In the genomic region with DNA sequence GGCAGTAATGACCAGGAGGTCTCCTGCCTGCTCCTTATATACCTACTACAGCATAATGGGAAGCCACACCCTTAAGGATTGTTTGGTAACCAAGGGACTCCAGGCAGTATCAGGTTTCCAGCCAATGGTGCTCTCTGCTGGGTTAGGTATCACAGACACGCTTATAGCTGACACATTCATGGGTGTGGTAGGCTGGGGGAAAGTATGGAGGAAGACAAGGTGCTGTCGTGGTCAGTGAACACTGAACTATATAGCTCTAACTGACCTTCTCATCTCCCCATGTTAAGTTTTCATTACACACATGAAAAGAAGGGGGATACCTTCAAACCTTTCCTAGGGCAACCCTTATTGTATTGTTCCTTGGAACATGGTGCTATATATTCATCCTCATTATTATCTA, we compare ENCODE assay signal across 20 mouse cellular contexts. TPM values are rescaled to one million over a fixed set of nuclear protein-coding genes. Genes with fewer than 3 reads are reported as not detected.
DNase-seq lines count a peak whose midpoint lies in the region; TF ChIP-seq lines count a peak whose summit lies in the region.
"Had no signal": no experiment of that assay in that cellular context is flagged by ENCODE, and none has a peak within 500 bp of the region (broad histone marks: within the 10 kb centered on the region; RNA-seq: fewer than 3 reads in every experiment).

Gm6760 (minus strand) TSS at position 101 of the 400 bp plus-strand sequence.

- TF ChIP-seq POLR2A in testis, adult 2 months (IDR thresholded peaks at IDR 0.05; ENCODE audit: control insufficient read depth, low read depth, low read length) = no peak

- no peaks in the 10 kb centered on the region for H3K4me1 ChIP-seq in testis, adult 2 months (ENCODE audit: control insufficient read depth, insufficient read depth, low read length)

- peak within 1 kb of the TSS; percentile 49 for H3K4me3 ChIP-seq in testis, adult 2 months (ENCODE audit: control insufficient read depth, low read depth, low read length)

- DNase-seq in testis, postnatal 14 days (ENCODE audit: low spot score) = no peak
- DNase-seq: adrenal gland, adult 2 months; adrenal gland, adult 8-10 months; adrenal gland, postnatal 10 days; adrenal gland, postnatal 14 days; adrenal gland, postnatal 25 days; adrenal gland, postnatal 36 days; B cell, adult 2 months; cerebellum, adult 11 months; cerebellum, adult 11-12 months; cerebellum, adult 18-20 months; cerebellum, adult 2 months had no signal

- H3K27me3 ChIP-seq in testis, adult 2 months (ENCODE audit: control insufficient read depth, insufficient read depth, low read length) = no peaks in the 10 kb centered on the region
- H3K27me3 ChIP-seq: CH12.LX, Patski had no signal

- no peak for TF ChIP-seq CTCF in testis, adult 2 months (IDR thresholded peaks at IDR 0.05; ENCODE audit: control insufficient read depth, insufficient read depth, insufficient replicate concordance, low read depth, low read length)

- no peak within 1 kb of the TSS; the same call in 1 of the 2 replicates for H3K27ac ChIP-seq in testis, adult 2 months (ENCODE audit: control insufficient read depth, insufficient read depth, low read depth, low read length)

- no peaks in the 10 kb centered on the region for H3K36me3 ChIP-seq in testis, adult 2 months (ENCODE audit: control insufficient read depth, insufficient read depth, low read length)
- H3K36me3 ChIP-seq: G1E had no signal

RNA-seq across cellular contexts. Expression of gene Gm6760, which starts in this region (rescaled TPM):
- polyA plus RNA-seq in testis, adult 2 months (2012; rRNA removed) = 46.8 and 70.0 TPM in 2 replicates
- polyA plus RNA-seq: activated CD4-positive, CD25-positive, alpha-beta regulatory T cell, adult 4 months; adrenal gland, adult 2 months; brain, embryonic 14.5 days; C2C12; CD4-positive, CD25-positive, alpha-beta regulatory T cell, adult 4 months; cerebellum, adult 2 months; G1E; Patski had no signal
